Mouse (Mus musculus): ENCODE measurements around the gene Mea1. TPM values are rescaled to one million over a fixed set of nuclear protein-coding genes. Genes with fewer than 3 reads are reported as not detected.
A peak's percentile ranks its signal among the peaks of the same experiment; 100 is the strongest.

Mea1 gene
- polyA plus RNA-seq, 1 experiment: 145 TPM

DNA sequence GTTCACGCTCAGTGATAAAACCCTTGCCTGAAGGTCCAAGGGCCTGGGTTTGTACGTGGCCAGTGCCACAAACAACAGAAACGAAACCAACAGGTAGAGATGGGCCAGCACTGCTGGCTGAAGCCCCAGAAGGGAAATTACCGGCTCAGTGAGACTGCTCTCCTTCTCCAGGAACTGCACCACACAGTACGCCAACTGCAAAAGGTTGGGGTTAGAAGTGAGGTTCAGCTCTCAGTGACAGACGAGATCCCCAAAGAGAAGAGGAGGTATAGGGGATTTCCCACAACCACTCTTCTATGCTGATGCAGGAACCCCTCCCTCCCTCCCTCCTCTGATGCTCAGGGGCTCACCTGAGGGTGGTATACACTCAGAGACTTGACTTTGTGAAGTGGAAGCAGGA, 7.3 kb downstream of the Mea1 start:
- Histone ChIP-seq H3K27me3 (ENCODE audit: control insufficient read depth, insufficient read depth, insufficient read length) (no peaks in the 10 kb centered on the region), H3K4me3 (no peak overlapping the region), H3ac (ENCODE audit: control insufficient read depth, insufficient read length) (no peak overlapping the region), H3K36me3 (ENCODE audit: control insufficient read depth, insufficient read depth) (peaks cover 19% of the 10 kb centered on the region), H3K79me2 (ENCODE audit: control insufficient read depth, insufficient read depth) (peaks cover 9% of the 10 kb centered on the region), H3K4me2 (ENCODE audit: low read depth) (no peak overlapping the region)
- TF ChIP-seq POLR2AphosphoS2 (IDR thresholded peaks at IDR 0.05; ENCODE audit: insufficient read length, low read depth) (peak; percentile 16), USF1 (IDR thresholded peaks at IDR 0.05; ENCODE audit: low read depth) (no peak)

GRCm38 (mm10) chr17:46690665-46691064, 12.1 kb downstream of the Mea1 start:
- H3K79me2 ChIP-seq (ENCODE audit: control insufficient read depth, insufficient read depth): peaks cover 6% of the 10 kb centered on the region
- TF ChIP-seq POLR2AphosphoS2 (IDR thresholded peaks at IDR 0.05; ENCODE audit: insufficient read length, low read depth) (no peak), SRF (IDR thresholded peaks at IDR 0.05; ENCODE audit: control insufficient read depth, insufficient read length, low read depth) (no peak), TCF3 (IDR thresholded peaks at IDR 0.05; ENCODE audit: insufficient read length, low read depth) (no peak), MYOG (IDR thresholded peaks at IDR 0.05; ENCODE audit: control insufficient read depth in 1 of 3, insufficient read depth in 1 of 3, insufficient read length in 2 of 3, low read depth in 2 of 3) (no peak), MYOD1 (IDR thresholded peaks at IDR 0.05; ENCODE audit: control insufficient read depth in 1 of 3, insufficient read length in 2 of 3, low read depth in 2 of 3) (no peak), USF1 (IDR thresholded peaks at IDR 0.05; ENCODE audit: low read depth) (no peak), CEBPB (IDR thresholded peaks at IDR 0.05; ENCODE audit: insufficient read depth, poor library complexity, severe bottlenecking) (no peak), E2F4 (IDR thresholded peaks at IDR 0.05; ENCODE audit: insufficient read depth) (no peak), REST (IDR thresholded peaks at IDR 0.05; ENCODE audit: insufficient read depth, insufficient read length) (no peak), TCF12 (IDR thresholded peaks at IDR 0.05; ENCODE audit: insufficient read depth, poor library complexity, severe bottlenecking) (no peak), MAX (IDR thresholded peaks at IDR 0.05; ENCODE audit: low read depth) (no peak), POLR2A (IDR thresholded peaks at IDR 0.05; ENCODE audit: insufficient read length, low read depth) (no peak)
- H3K4me3 ChIP-seq: no peak overlapping the region
- no peaks in the 10 kb centered on the region for H3K27me3 ChIP-seq (ENCODE audit: control insufficient read depth, insufficient read depth, insufficient read length)
- H3ac ChIP-seq (ENCODE audit: control insufficient read depth, insufficient read length): no peak overlapping the region
- no peak overlapping the region for H3K4me2 ChIP-seq (ENCODE audit: low read depth)
- H3K36me3 ChIP-seq (ENCODE audit: control insufficient read depth, insufficient read depth): peaks cover 7% of the 10 kb centered on the region

DNA sequence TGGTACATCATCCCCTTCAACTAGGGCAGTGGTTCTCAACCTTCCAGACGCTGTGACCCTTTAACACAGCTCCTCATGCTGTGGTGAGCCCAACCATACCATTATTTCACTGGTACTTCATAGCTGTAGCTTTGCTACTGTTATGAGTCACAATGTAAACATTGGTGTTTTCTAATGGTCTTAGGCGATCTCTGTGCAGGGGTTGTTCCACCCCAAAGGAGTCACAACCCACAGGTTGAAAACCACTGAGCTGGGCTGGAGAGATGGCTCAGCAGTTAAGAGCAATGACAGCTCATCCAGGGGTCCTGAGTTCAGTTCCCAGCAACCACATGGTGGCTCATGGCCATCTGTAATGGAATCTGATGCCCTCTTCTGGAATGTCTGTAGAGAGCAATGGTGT, 12.8 kb downstream of the Mea1 start:
- Histone ChIP-seq H3ac (ENCODE audit: control insufficient read depth, insufficient read length) (no peak overlapping the region), H3K4me2 (ENCODE audit: low read depth) (no peak overlapping the region), H3K4me3 (no peak overlapping the region), H3K36me3 (ENCODE audit: control insufficient read depth, insufficient read depth) (peaks cover 4% of the 10 kb centered on the region), H3K79me2 (ENCODE audit: control insufficient read depth, insufficient read depth) (peaks cover 13% of the 10 kb centered on the region), H3K27me3 (ENCODE audit: control insufficient read depth, insufficient read depth, insufficient read length) (no peaks in the 10 kb centered on the region)
- TF ChIP-seq MAX (IDR thresholded peaks at IDR 0.05; ENCODE audit: low read depth) (no peak), POLR2A (IDR thresholded peaks at IDR 0.05; ENCODE audit: insufficient read length, low read depth) (no peak), TCF12 (IDR thresholded peaks at IDR 0.05; ENCODE audit: insufficient read depth, poor library complexity, severe bottlenecking) (no peak), E2F4 (IDR thresholded peaks at IDR 0.05; ENCODE audit: insufficient read depth) (no peak), USF1 (IDR thresholded peaks at IDR 0.05; ENCODE audit: low read depth) (no peak), MYOG (IDR thresholded peaks at IDR 0.05; ENCODE audit: control insufficient read depth in 1 of 3, insufficient read depth in 1 of 3, insufficient read length in 2 of 3, low read depth in 2 of 3) (no peak), CEBPB (IDR thresholded peaks at IDR 0.05; ENCODE audit: insufficient read depth, poor library complexity, severe bottlenecking) (no peak), TCF3 (IDR thresholded peaks at IDR 0.05; ENCODE audit: insufficient read length, low read depth) (no peak), REST (IDR thresholded peaks at IDR 0.05; ENCODE audit: insufficient read depth, insufficient read length) (no peak), MYOD1 (IDR thresholded peaks at IDR 0.05; ENCODE audit: control insufficient read depth in 1 of 3, insufficient read length in 2 of 3, low read depth in 2 of 3) (no peak), POLR2AphosphoS2 (IDR thresholded peaks at IDR 0.05; ENCODE audit: insufficient read length, low read depth) (no peak), SRF (IDR thresholded peaks at IDR 0.05; ENCODE audit: control insufficient read depth, insufficient read length, low read depth) (no peak)

DNA sequence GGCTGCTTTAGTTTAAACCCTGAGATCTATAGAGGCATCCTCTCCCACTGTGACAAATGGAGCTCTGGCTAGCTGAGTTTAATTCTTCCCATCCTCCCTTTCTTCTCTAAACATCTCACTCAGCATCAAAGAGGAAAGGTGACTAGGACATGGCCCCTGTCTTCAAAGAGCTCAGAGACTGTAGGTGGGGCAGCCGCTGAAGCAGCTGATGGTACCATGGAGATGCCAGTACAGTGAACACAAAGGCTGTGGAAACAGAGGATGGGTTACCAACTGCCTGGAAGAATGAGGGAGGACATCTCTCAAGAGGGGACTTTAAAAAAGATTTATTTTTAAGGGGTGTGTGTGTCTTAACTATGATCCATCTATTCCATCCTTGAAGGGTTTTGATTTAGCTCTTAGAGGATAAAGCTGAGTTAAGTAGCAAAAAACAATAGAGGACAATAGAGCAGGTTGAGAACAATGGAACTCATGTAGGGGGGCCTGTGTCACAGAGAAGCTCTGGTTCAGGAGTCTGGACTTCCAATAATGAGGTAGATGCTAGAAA, 16.0 kb downstream of the Mea1 start:
- Histone ChIP-seq H3K27me3 (ENCODE audit: control insufficient read depth, insufficient read depth, insufficient read length) (no peaks in the 10 kb centered on the region), H3K4me2 (ENCODE audit: low read depth) (no peak overlapping the region), H3K4me3 (no peak overlapping the region), H3K36me3 (ENCODE audit: control insufficient read depth, insufficient read depth) (no peaks in the 10 kb centered on the region), H3K79me2 (ENCODE audit: control insufficient read depth, insufficient read depth) (peaks cover 24% of the 10 kb centered on the region), H3ac (ENCODE audit: control insufficient read depth, insufficient read length) (no peak overlapping the region)
- TF ChIP-seq CEBPB (IDR thresholded peaks at IDR 0.05; ENCODE audit: insufficient read depth, poor library complexity, severe bottlenecking): no peak
- TF ChIP-seq POLR2AphosphoS2 (IDR thresholded peaks at IDR 0.05; ENCODE audit: insufficient read length, low read depth): no peak
- no peak for TF ChIP-seq SRF (IDR thresholded peaks at IDR 0.05; ENCODE audit: control insufficient read depth, insufficient read length, low read depth)
- no peak for TF ChIP-seq E2F4 (IDR thresholded peaks at IDR 0.05; ENCODE audit: insufficient read depth)
- TF ChIP-seq TCF3 (IDR thresholded peaks at IDR 0.05; ENCODE audit: insufficient read length, low read depth): no peak
- no peak for TF ChIP-seq REST (IDR thresholded peaks at IDR 0.05; ENCODE audit: insufficient read depth, insufficient read length)
- no peak for TF ChIP-seq USF1 (IDR thresholded peaks at IDR 0.05; ENCODE audit: low read depth)
- no peak for TF ChIP-seq TCF12 (IDR thresholded peaks at IDR 0.05; ENCODE audit: insufficient read depth, poor library complexity, severe bottlenecking)
- no peak for TF ChIP-seq MYOG (IDR thresholded peaks at IDR 0.05; ENCODE audit: control insufficient read depth in 1 of 3, insufficient read depth in 1 of 3, insufficient read length in 2 of 3, low read depth in 2 of 3)
- TF ChIP-seq POLR2A (IDR thresholded peaks at IDR 0.05; ENCODE audit: insufficient read length, low read depth): no peak
- TF ChIP-seq MYOD1 (IDR thresholded peaks at IDR 0.05; ENCODE audit: control insufficient read depth in 1 of 3, insufficient read length in 2 of 3, low read depth in 2 of 3): no peak

DNA sequence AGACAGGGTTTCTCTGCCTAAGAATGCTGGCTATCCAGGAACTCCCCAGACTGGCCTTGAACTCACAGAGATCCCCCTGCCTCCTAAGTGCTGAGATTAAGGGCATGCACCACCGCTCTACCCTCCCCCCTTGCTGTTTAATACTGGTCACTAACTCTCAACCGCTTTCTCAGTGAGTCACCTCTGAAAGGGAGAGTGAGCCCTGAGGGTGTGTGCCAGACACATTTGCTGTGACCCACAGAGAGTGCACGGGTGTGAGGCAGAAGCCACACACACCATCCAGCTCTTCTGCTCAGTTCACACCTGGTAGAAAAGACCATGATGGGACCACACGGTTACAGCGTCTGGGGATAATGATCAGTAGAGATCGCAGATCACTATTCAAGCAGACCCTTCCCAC, 19.9 kb downstream of the Mea1 start:
- TF ChIP-seq POLR2AphosphoS2 (IDR thresholded peaks at IDR 0.05; ENCODE audit: insufficient read length, low read depth) (no peak), USF1 (IDR thresholded peaks at IDR 0.05; ENCODE audit: low read depth) (no peak), MYOG (IDR thresholded peaks at IDR 0.05; ENCODE audit: control insufficient read depth in 1 of 3, insufficient read depth in 1 of 3, insufficient read length in 2 of 3, low read depth in 2 of 3) (peak in 1 of 3 experiments; percentile 55), MYOD1 (IDR thresholded peaks at IDR 0.05; ENCODE audit: control insufficient read depth in 1 of 3, insufficient read length in 2 of 3, low read depth in 2 of 3) (no peak), POLR2A (IDR thresholded peaks at IDR 0.05; ENCODE audit: insufficient read length, low read depth) (no peak), REST (IDR thresholded peaks at IDR 0.05; ENCODE audit: insufficient read depth, insufficient read length) (no peak)
- Histone ChIP-seq H3K36me3 (ENCODE audit: control insufficient read depth, insufficient read depth) (no peaks in the 10 kb centered on the region), H3K4me2 (ENCODE audit: low read depth) (peak overlapping the region; percentile 59), H3K4me3 (no peak overlapping the region), H3K79me2 (ENCODE audit: control insufficient read depth, insufficient read depth) (peaks cover 48% of the 10 kb centered on the region), H3ac (ENCODE audit: control insufficient read depth, insufficient read length) (no peak overlapping the region), H3K27me3 (ENCODE audit: control insufficient read depth, insufficient read depth, insufficient read length) (no peaks in the 10 kb centered on the region)
